Mouse (Mus musculus): ENCODE data around the gene Ccdc69.

DNA sequence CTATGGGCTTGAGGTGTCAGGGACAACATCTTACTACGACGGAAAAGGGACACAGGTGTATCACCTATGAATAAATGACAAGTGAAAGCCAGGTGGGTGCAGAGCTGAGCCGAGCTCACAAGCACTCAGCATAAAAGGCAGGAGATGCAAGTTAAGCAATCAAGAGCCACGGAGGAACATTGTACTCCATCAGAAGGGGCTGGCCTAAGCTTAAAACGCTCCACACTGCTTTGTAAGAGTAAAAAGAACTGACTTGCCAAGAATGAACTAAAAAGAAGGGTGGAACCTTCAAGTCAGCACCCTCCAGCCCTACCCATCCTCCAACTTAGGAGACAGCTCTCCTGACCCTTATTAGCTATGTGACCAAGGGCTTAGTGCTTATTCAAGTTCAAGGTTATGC, 55.4 kb downstream of the Ccdc69 start:
- TF ChIP-seq POLR2A (IDR thresholded peaks at IDR 0.05; ENCODE audit: insufficient read length, low read depth) (no peak), USF1 (IDR thresholded peaks at IDR 0.05; ENCODE audit: low read depth) (no peak), MAX (IDR thresholded peaks at IDR 0.05; ENCODE audit: low read depth) (no peak), TCF12 (IDR thresholded peaks at IDR 0.05; ENCODE audit: insufficient read depth, poor library complexity, severe bottlenecking) (no peak), CEBPB (IDR thresholded peaks at IDR 0.05; ENCODE audit: insufficient read depth, poor library complexity, severe bottlenecking) (no peak), POLR2AphosphoS2 (IDR thresholded peaks at IDR 0.05; ENCODE audit: insufficient read length, low read depth) (no peak), MYOD1 (IDR thresholded peaks at IDR 0.05; ENCODE audit: control insufficient read depth in 1 of 3, insufficient read length in 2 of 3, low read depth in 2 of 3) (no peak), E2F4 (IDR thresholded peaks at IDR 0.05; ENCODE audit: insufficient read depth) (no peak), MYOG (IDR thresholded peaks at IDR 0.05; ENCODE audit: control insufficient read depth in 1 of 3, insufficient read depth in 1 of 3, insufficient read length in 2 of 3, low read depth in 2 of 3) (no peak), TCF3 (IDR thresholded peaks at IDR 0.05; ENCODE audit: insufficient read length, low read depth) (no peak), REST (IDR thresholded peaks at IDR 0.05; ENCODE audit: insufficient read depth, insufficient read length) (no peak), SRF (IDR thresholded peaks at IDR 0.05; ENCODE audit: control insufficient read depth, insufficient read length, low read depth) (no peak)
